Mouse (Mus musculus) embryo, embryonic 11.5 days (tissue): Measurements from ENCODE around the gene Hcar1.

Source experiments
- DNase-seq: peaks from one replicate; pipeline ENCODE4 v3.0.0-alpha.2; 2012; ENCODE audit warnings: low read depth, low spot score

Gene Hcar1

GRCm38 (mm10) chr5:123865365-123865764, 14.5 kb downstream of the Hcar1 start, which contains the start of gene Hcar2:
Gene Hcar2 (minus strand): TSS chr5:123865499.
- DNase-seq, result no peak

DNA sequence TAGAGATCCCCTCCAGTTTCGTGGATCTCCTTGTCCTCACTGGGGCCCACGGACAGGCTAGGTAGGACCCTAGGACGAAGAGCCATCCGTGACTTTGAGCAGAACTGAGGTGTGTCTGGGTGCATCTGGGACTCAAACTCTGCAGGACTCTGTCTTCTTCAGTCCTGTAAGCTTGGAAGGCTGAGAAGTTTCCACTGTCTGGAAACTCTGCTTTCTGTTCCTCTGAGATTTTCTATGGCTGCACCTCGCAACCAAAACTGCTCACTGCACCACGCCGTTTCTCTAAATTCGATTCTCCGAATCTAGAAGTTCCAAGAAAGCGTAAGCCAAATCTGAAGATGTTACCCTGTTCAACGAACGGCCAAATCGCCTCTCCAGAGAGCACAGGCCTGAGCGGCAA, 15.9 kb downstream of the Hcar1 start:
- no peak for DNase-seq

DNA sequence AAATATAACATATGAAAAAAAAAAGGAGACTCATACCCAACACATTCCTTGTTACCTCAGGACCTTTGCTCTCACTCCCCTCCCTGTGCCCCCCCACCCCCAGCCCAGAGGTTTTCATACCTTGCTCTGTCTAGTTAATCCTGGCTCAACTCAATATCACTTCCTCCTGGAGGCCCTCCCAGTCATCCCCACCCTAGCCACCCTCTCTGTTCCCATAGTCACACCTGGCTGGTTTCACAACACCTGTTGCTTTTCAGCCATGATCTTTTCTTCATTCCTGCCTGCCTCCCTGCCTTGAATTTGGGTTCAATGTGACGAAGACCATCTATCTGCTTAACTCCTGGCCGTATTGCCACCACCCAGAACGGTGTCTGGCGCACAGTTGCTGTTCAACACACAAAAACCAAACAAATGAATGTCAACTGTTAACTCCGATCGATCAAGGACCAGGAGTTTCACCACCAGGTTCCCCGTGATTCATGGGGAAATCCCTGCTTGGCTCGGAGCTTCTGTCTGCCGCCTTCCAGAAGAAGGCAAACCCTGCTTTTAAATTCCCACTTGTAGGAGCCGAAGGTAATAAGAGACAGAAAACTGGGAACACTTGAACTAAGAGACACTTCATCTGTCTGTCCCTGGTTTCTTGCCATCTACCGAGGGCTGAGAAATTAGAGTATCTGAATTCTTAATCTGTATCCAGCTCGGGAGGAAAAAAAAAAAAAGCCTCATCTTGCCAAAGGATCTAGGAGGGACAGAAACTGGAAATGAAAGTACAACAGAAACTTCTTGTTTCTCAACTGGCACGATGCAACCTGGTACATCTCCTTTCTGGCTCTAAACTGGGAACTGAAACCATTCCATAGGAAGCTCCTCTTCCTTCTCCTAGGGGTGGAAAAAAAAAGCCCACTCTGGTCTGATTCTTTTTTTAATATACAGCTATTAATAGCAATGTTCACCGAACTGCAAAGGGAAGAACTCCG, 17.2 kb downstream of the Hcar1 start:
- no peak for DNase-seq

DNA sequence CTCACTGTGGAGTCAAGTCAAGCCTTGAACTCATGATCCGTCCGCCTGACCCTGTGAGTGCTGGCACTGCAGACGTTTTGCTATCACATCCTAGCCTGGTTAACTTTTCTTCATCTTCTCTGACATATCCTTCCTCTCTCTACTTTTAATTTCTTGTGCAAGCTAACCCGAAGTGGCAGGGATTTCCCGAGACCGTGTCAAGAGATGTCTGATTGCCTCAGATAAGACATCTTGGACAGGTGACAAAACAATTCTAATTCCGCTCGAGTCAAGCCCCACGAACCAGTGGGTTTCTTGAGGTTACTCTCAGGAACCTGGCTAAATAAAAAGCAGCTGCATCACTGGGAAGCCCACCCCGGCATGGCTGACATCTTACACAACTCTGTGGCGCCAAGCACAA, 21.0 kb downstream of the Hcar1 start:
- DNase-seq, result no peak

- DNase-seq, result no peak
Observed at GRCm38 (mm10) chr5:123854511-123854910, 25.3 kb downstream of the Hcar1 start.

GRCm38 (mm10) chr5:123853877-123854504, 25.8 kb downstream of the Hcar1 start:
- DNase-seq, result no peak

DNA sequence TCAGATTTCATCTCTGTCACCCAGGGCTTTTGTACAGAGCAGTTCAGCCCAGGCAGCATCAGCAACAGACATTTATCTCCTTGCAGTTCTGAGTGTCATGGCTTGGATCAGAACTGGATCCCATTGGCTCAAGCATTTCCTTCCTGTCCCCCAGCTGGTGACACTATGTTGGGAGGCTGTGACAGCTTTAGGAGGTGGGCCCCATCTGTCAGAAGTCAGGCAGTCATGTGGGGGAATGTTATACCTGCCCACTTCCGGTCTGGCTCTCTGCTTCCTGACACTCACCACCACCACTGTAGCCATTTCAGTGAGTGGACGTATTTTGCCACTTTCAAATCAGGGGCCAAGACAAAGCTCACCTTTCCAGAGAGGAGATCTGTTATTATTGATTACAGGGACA, 28.4 kb downstream of the Hcar1 start:
- DNase-seq, result no peak

- no peak for DNase-seq
Observed at GRCm38 (mm10) chr5:123844316-123844715, 35.5 kb downstream of the Hcar1 start.

GRCm38 (mm10) chr5:123843816-123844215, 36.0 kb downstream of the Hcar1 start:
- no peak for DNase-seq

DNA sequence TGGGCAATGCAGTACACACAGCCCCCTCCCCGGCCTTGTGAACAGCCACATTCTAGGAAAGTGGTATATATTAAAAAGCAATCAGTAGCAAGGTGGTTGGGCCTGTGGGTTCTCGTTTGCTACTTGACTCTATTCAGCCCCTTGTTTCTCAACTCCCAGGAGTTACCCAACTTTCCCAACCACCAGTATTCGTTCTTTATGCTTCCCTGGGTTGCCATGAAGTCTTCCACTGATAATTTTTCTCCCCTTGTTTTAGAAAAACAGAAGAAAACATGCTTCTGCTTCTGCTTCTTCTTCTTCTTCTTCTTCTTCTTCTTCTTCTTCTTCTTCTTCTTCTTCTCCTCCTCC, 36.9 kb downstream of the Hcar1 start:
- no peak for DNase-seq

DNA sequence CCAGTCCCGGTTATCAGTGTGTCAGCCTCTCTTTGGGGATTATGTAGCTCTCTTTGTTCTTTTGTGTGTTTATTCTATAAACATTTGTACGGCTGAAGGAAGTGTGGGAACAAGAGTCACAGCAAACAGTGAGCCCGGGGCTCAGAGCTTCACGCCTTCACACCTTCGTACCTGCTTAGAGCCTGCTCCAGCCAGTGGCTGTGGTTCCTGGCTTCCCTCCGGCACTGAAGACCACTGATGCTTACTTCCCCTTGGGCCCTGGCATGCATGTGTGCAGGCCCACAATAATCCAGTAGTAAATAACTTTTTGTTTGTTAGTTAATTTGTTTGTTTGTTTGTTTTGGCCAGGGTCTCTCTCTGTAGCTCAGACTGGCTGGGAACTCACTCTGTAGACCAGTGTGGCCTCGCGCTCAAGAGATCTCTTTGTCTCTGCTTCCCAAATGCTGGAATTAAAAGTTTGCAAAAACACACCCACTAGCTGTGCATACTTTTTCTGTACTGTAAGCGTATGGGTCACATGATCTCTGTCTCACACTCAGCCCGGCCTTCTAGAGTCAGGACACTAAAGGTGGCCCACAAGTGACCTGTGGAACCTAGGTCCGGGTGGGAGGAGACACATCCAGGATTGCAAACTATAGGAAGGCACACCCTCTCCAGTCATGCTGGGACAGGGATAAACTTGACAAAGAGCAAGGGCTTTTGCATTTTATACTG, 37.4 kb downstream of the Hcar1 start:
- DNase-seq, result no peak

- no peak for DNase-seq
Observed at GRCm38 (mm10) chr5:123837371-123837770, 42.4 kb downstream of the Hcar1 start.

DNA sequence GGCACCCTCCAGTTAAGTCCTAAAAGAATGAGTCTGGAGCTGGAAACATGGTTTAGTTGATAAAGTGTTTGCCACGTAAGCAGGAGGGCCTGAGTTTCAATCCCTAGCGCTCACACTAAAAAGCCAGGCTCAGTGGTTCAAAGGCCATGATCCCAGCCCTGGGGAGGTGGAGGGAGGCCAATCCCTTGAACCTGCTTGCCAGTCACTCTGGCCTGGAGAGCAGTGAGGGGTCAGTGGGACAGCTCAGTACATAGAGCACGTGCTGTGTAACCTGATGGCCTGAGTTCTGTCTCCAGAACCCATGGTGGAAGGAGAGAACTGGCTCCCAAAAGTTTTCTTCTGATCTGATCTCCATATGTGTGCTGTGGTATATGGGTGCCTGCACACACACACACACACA, 45.0 kb downstream of the Hcar1 start:
- no peak for DNase-seq

DNA sequence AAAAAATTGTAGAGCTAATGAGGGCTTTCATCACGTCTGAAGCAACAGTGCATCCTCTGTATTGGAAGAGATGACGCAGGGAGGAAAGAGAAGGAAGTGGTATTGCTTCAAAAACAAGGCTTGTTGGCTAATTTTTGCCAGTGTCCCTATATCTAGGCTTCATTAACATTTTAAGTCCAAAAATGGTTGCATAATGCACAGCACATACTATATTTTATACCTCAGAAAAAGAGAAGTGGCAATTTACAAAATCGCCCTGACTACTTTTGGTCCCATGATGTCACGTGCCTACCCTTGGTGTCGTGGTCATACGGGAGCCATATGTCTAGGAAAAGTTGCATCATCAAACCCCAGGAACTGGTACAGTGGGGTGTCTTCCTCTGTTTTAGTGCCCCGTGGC, 47.5 kb downstream of the Hcar1 start:
- DNase-seq, result no peak

- DNase-seq, result no peak
Observed at GRCm38 (mm10) chr5:123827659-123828091, 52.1 kb downstream of the Hcar1 start.
